Mouse (Mus musculus): ENCODE measurements around the gene Zbtb8b.
A peak's percentile ranks its signal among the peaks of the same experiment; 100 is the strongest.
"Not testable (repeated sequence)": the region's sequence is repeated elsewhere in the genome, so short reads cannot be mapped to it uniquely, and the experiment has no call there.

The Zbtb8b gene

GRCm38 (mm10) chr4:129415892-129416291 lies 24.8 kb downstream of the Zbtb8b start:
- DNase-seq (ENCODE audit: low spot score) = no peak

GRCm38 (mm10) chr4:129410991-129411390 lies 29.7 kb downstream of the Zbtb8b start:
- no peak for DNase-seq (ENCODE audit: low spot score)

- not testable (repeated sequence) for DNase-seq (ENCODE audit: low spot score)
Observed at GRCm38 (mm10) chr4:129410532-129410931, 30.1 kb downstream of the Zbtb8b start.

GRCm38 (mm10) chr4:129406447-129406846 lies 34.2 kb downstream of the Zbtb8b start:
- peak; percentile 9 for DNase-seq (ENCODE audit: low spot score)

- no peak for DNase-seq (ENCODE audit: low spot score)
Observed at GRCm38 (mm10) chr4:129399813-129400212, 40.8 kb downstream of the Zbtb8b start.

GRCm38 (mm10) chr4:129396960-129397359 lies 43.7 kb downstream of the Zbtb8b start:
- no peak for DNase-seq (ENCODE audit: low spot score)

- no peak for DNase-seq (ENCODE audit: low spot score)
Observed at GRCm38 (mm10) chr4:129394089-129394870, 46.4 kb downstream of the Zbtb8b start.

- no peak for DNase-seq (ENCODE audit: low spot score)
Observed at GRCm38 (mm10) chr4:129390936-129391557, 49.6 kb downstream of the Zbtb8b start.

GRCm38 (mm10) chr4:129390216-129390743 lies 50.4 kb downstream of the Zbtb8b start:
- no peak for DNase-seq (ENCODE audit: low spot score)

- DNase-seq (ENCODE audit: low spot score) = no peak
Observed at GRCm38 (mm10) chr4:129388404-129388803, 52.2 kb downstream of the Zbtb8b start.

GRCm38 (mm10) chr4:129386989-129387388 lies 53.7 kb downstream of the Zbtb8b start:
- DNase-seq (ENCODE audit: low spot score) = no peak

- DNase-seq (ENCODE audit: low spot score) = no peak
Observed at GRCm38 (mm10) chr4:129386269-129386946, 54.2 kb downstream of the Zbtb8b start.

GRCm38 (mm10) chr4:129385685-129386084 lies 55.0 kb downstream of the Zbtb8b start:
- DNase-seq (ENCODE audit: low spot score) = no peak

GRCm38 (mm10) chr4:129384440-129384839 lies 56.2 kb downstream of the Zbtb8b start:
- DNase-seq (ENCODE audit: low spot score) = no peak

- DNase-seq (ENCODE audit: low spot score) = no peak
Observed at GRCm38 (mm10) chr4:129383586-129383985, 57.1 kb downstream of the Zbtb8b start.

- no peak for DNase-seq (ENCODE audit: low spot score)
Observed at GRCm38 (mm10) chr4:129382488-129382887, 58.2 kb downstream of the Zbtb8b start.

GRCm38 (mm10) chr4:129382029-129382428 lies 58.6 kb downstream of the Zbtb8b start:
- no peak for DNase-seq (ENCODE audit: low spot score)

GRCm38 (mm10) chr4:129381148-129381547 lies 59.5 kb downstream of the Zbtb8b start:
- no peak for DNase-seq (ENCODE audit: low spot score)

GRCm38 (mm10) chr4:129379805-129380204 lies 60.8 kb downstream of the Zbtb8b start:
- DNase-seq (ENCODE audit: low spot score) = no peak

- peak; percentile 12 for DNase-seq (ENCODE audit: low spot score)
Observed at GRCm38 (mm10) chr4:129377601-129378390, 62.9 kb downstream of the Zbtb8b start, which contains the start of gene Zbtb8a. Gene Zbtb8a, minus strand, starts transcription at chr4:129378116.

GRCm38 (mm10) chr4:129376961-129377545 lies 63.6 kb downstream of the Zbtb8b start:
- DNase-seq (ENCODE audit: low spot score) = no peak
